Mouse (Mus musculus) adrenal gland, adult 2 months (tissue): ENCODE measurements around the gene Gjb1. TPM values are rescaled to one million over a fixed set of nuclear protein-coding genes. Genes with fewer than 3 reads are reported as not detected.
A peak's percentile ranks its signal among the peaks of the same experiment; 100 is the strongest.
"Not testable (repeated sequence)": the region's sequence is repeated elsewhere in the genome, so short reads cannot be mapped to it uniquely, and the experiment has no call there.

Experiments used
- DNase-seq: peaks from one replicate; pipeline ENCODE4 v3.0.0; 2021
- long read RNA-seq: library from polyadenylated mRNA; stranded (forward); transcript quantifications from one replicate; pipeline ENCODE4 v2.0.0, GENCODE M21; 2021
- polyA plus RNA-seq: library from polyadenylated mRNA; depleted of rRNA; stranded (reverse); fragments of >200 nt; gene quantifications from 2 replicates; pipeline ENCODE4 v1.2.3, GENCODE M21; 2012; rRNA removed
- total RNA-seq, 2 experiments: library from RNA; stranded (reverse); gene quantifications; 2 replicates each; pipeline ENCODE4 v1.2.3; 2021

Gene Gjb1
- total RNA-seq = 1 to 10 TPM in 1 of 2 experiments, not detected in 1; 2.7 TPM
- 0.11 and 0.84 TPM in 2 replicates for polyA plus RNA-seq
- long read RNA-seq = 0 reads

DNA sequence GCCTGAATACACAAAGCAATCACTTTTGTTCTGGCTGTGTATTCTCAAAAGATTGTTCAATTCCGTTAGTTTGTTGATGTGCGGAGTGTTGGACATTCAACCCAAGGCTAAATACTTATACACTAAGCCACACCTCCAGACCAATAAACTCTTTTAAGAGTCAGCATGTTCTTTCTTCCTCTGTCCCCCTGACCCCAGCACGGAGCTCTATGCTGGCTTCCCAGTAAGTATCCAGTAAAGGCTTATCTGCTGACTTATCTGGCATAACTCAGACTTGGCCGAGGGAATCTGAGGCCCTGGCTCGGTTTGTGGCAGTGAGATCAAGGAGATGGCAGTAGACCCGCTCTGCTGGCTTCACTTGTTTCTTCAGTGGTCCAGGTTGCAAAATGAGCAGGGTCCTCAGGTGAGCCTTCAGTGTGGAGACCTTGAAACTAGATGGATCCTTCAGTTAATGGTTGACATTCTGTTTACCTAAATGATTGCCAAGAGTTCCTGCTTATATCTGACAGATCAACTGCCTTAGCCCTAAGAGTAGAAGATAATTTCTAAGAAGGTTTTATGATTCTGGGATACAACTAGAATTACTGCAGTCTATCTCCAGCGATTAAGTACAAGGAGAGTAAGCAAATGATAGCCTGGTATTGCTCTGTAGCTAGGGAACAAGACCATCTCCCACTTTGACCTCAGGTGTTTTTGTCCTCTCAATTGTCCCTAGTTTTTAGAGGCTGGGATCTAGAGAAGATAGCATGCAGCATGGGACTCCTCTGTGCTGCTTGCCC is at the start of gene Gjb1:
Gene Gjb1 (plus strand): TSS at position 189 of the 779 bp plus-strand sequence.
- no peak for DNase-seq

DNA sequence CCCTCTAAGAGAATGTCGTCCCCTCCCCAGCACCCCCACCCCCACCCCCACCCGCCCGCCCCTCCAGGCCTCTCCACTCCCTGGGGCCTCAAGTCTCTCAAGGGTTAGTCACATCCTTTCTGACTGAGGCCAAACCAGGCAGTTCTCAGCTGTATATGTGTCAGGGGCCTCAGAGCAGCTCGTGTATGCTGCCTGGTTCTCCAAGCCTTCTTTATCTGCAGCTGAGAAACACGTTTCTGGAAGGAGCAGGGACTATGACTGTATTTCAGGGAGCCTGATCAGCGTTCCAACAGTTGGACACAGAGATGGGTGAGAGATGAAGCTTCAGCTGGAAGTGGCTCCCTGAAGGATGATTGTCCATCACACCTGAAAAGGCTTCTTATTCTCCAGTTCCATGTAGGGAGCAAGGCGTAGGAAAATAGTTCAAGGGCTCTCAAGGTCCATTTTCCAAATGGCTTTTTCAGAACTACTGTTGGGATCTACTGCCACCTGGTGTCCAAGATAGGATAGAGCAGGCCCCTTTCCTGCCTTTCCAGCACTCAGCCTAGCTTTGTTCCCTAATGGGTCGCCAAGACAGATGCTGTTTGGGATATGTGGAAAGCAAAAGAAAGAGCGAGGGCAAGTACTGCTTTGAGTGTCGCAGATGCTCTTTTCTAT is 46.7 kb upstream of the Gjb1 start:
- DNase-seq = peak; percentile 61

DNA sequence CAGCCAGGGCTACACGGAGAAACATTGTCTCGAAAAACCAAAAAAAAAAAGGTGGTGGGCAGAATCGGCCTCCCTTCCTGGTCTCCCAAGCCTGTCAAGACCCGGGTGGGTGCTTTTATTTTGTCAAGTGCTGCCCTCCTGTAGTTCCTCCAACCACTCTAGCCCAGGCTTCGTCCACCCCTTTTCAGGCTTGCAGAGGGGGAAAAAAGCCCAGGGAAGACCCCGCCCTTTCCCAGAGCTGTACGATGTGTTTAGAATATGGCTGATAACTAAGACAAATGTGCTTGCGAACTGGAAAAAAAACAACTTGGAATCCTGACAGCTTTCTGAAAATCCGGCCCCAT is 44.2 kb upstream of the Gjb1 start:
- no peak for DNase-seq

DNA sequence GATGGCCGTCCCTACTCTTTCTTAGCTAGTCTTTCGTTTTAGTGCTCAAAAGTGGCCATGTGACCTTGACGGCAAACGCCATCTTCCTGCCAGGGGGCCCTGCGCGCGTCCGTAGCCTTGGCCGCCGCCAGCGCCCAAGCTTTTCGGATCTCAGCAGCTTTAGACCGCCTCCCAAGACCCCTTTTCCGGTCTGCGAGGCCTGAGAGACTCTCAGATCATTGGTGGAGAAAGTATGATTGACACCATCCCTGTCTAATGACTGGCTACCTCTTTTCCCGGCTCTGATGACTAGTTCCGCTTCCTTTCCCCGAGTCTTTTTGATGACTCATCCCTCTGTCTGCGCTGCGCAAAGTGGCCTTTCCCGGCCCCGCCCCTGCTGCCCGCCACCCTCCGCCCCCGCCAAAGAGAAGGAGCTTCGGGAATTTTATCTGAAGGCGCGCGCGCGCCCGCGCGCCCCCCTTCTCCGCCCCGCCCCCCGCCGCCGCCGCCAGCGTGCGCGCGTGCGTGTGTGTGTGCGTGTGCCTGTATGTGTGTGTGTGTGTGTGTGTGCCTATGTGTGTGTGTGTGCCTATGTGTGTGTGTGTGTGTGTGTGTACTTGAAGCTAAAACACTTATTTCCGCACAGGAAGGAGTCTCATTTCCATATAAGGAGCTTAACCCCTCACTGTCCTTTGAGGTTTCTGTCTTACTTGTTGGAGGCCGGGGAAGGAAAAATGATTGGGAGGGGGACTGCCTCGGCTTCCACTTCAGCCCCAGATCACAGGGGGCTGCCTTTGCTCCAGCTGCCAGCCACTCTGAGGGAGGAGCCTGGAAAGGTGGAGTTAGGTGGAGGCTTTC is 43.6 kb upstream of the Gjb1 start:
- DNase-seq = peak; percentile 92

DNA sequence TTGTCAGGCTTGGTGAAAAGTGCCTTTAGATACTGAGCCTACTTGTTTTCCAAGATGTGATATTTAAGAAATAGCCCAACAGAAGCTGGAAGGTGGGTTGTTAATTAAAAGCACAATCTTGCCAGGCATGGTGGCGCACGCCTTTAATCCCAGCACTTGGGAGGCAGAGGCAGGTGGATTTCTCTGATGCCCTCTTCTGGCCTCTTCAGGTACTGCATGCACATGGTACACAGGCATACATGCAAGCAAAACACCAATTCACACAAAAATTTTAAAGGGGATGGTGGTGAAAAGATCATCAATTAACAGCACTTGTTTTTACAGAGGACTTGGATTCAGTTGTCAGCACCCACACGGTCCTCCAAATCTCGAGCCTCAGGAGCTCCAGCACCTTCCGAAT is 41.6 kb upstream of the Gjb1 start:
- DNase-seq = no peak

DNA sequence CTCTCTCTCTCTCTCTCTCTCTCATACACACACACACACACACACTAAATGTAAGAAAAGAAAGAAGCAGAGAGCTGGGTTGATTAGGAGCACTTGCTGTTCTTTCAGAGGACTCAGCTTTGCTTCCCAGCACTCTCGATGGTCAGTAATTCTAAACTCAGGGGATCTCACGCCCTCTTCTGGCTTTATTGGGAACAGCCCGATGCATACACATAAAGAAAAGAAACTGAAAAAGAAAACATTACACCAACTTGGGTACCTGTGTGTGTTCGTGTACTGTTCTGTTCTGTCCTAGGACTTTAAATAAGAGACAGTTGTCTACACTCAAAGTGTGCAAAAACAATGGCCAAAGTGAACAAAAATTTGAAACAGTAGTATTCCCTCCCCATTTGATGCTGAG is 37.5 kb upstream of the Gjb1 start:
- no peak for DNase-seq

DNA sequence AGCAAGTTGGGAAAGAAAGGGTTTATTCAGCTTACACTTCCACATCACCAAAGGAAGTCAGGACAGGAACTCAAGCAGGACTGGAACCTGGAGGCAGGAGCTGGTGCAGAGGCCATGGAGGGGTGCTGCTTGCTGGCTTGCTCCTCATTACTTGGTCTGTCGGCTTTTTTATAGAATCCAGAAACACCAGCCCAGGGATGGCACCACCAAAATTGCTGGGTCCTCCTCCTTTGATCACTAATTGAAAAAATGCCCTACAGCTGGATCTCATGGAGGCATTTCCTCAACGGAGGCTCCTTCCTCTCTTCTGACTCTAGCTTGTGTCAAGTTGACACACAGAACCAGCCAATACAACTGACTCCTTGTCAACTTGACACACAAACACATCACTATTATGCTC is 33.3 kb upstream of the Gjb1 start:
- not testable (repeated sequence) for DNase-seq

DNA sequence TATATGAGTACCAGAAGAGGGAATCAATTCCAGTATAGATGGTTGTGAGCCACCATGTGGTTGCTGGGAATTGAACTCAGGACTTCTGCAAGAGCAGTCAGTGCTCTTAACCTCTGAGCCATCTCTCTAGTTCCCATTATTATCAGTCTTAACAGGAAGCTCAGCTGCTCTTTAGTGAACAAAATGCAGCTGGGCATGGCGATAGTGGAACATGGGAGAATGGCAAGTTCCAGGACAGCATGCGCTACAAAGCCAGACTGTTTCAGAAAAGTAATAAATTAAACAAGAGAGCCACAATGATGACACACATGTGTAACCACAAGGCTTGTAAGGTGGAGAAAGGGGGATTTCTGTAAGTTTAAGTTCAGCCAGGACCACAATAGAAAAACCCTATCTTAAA is 30.7 kb upstream of the Gjb1 start:
- DNase-seq = no peak

DNA sequence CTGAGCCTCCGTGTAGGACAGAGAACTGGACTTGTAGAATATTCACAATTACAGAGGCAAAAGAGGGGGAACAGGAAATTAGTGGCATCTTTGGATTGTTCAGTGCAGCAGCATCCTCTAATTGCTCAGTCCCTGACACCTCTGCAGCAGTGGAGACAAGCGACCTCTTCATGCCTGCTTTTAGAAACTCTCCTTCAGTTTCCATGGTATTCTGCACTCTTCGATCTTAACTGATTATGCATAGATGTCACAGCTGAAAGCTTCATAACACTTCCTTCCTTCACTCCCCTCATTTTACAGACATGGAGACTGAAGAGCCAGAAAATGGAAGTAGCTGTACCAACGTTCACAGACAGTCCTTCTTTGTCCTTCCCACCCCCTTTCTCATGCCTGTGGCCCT is 29.7 kb upstream of the Gjb1 start:
- DNase-seq = no peak

DNA sequence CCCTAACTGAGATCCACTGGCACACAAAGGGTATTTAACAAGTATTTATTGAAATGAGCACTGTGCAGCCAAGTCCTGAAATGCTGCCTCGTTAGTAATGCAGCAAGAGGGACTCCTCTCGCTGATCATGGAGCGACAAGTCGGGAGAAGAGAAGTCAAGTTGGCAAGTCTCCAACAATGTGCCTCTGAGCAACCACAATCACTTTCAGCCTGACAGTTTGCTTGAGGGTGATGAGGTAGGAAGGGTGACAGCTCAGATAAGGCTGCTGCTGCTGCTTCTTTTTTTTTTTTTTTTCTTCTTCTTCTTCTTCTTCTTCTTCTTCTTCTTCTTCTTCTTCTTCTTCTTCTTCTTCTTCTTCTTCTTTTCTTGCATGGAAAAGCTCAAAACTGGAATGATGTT is 25.0 kb upstream of the Gjb1 start:
- DNase-seq = no peak

DNA sequence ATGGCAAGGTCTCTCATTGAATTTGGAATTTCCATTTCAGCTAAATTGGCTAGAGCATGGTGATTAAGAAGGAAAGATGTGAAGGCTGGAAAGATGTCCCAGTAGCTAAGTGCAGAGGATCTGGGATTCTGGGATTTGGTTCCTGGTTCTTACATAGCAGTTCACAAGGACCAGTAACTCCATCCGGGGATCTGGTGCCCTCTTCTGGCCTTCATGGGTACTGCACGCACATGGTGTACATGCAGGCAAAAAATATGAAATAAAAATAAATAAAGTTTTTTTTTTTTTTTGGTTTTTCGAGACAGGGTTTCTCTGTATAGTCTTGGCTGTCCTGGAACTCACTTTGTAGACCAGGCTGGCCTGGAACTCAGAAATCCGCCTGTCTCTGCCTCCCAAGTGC is 17.3 kb upstream of the Gjb1 start:
- DNase-seq = not testable (repeated sequence)

DNA sequence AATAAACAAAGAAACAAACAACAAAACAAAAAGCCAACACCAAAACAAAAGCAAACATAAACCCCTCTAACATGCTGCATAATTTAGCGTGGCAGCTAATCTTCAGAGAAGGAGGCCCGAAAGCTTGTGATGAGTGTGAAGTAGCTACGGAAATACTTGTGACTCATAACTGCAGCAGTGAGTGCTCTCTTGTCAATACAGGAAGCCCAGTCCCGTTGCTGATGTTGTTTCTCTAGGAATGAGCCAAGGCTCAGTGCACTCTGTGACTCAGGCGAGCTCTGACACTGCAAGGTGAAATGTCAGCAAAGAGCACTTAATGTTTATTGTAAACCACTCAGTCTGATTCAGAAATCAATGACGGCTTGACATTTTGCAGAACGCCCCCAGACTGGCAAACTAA is 7.2 kb upstream of the Gjb1 start:
- DNase-seq = peak; percentile 55

DNA sequence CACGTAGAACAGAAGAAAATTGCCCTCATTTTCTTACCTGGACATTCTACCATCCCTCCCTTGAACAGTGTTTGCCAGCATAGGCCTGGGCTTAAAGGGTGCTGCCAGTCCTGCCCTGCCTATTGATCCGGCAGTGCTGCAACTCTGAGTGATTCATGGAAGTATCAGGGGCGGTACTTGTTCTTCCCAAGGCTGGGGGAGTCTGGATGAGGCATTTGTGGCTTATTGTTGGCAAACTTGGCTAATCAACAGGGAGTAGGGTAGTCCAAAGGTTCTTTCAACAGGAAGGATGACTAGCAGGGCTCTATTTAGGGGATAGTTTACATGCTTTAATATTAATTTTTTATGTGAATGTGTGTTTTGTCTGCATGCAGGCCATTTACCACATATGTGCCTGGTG is 5.6 kb upstream of the Gjb1 start:
- DNase-seq = no peak

DNA sequence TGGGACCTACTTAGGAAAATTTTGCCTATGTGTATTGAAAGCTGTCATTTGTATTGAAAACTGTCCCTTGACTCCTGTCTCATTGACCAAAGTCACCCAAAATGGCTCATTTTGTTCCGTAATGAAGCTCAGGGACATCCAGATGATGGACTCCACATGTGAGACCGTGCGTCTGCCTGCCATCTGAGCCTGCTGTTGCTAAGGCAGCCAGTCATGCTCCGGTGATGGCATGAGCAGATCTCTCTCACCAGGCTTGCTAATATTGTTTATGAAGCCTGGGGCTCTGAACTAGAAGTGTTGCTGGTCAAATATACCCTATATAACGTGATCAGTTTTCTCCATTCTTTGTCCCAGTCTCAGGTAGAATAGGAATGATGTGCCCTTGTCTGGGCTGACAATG is 3.2 kb upstream of the Gjb1 start:
- DNase-seq = no peak

DNA sequence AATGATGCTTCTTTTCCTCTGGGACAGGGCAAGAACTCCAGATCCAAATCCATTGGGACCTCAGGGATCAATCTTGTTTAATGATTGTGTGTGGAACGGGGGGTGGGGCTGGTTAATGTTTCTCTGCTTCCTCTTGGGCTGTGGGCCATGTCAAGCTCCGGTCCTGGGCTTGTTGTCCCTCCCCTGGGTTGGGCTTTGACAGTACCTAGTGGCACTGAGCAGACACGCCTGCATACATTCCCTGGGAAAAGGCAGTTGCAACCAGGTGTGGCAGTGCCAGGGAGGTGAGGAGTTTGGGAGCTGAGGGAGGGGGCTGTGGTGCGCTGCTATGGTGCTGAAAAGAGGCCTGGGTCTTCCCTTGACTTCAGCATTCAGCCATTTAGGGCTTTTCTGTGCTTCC is 898 bp downstream of the Gjb1 start:
- no peak for DNase-seq

DNA sequence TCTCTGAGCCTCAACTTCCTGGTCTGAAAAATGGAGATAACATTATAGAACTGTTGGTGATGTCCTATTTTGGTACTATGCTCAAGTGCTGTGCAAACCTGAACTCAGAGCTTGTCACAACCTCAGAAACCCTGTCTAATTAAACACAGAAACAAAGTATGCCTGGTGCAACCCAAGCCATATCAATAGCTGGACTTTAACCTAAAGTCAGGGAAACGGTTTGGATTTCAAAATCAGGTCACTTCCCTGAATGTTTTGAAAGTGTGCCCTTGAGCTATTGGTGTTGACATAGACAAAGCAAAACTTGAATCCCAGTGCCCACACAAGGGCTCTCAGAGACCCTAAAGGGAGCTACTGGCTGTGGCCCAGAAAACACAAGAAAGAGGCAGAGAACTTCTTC is 3.6 kb downstream of the Gjb1 start:
- DNase-seq = no peak

DNA sequence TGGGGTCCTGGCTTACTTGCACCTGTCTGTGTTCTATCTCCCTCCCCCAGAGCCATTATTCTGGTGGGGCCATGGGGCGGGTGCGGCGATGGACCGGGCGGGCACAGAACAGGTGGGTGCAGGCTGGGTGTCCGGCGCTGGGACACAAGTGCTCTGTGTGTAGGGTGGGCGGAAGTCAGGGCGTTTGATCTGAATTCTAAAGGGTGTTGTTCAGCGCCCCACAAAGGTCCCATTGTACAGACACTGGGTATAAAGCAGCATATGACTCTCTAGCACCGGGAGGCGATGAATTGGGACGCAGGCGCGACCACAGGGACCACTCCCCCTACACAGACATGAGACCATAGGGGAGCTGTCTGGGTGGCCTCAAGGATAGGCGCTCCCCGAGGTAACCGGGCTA is 7.3 kb downstream of the Gjb1 start:
- no peak for DNase-seq

DNA sequence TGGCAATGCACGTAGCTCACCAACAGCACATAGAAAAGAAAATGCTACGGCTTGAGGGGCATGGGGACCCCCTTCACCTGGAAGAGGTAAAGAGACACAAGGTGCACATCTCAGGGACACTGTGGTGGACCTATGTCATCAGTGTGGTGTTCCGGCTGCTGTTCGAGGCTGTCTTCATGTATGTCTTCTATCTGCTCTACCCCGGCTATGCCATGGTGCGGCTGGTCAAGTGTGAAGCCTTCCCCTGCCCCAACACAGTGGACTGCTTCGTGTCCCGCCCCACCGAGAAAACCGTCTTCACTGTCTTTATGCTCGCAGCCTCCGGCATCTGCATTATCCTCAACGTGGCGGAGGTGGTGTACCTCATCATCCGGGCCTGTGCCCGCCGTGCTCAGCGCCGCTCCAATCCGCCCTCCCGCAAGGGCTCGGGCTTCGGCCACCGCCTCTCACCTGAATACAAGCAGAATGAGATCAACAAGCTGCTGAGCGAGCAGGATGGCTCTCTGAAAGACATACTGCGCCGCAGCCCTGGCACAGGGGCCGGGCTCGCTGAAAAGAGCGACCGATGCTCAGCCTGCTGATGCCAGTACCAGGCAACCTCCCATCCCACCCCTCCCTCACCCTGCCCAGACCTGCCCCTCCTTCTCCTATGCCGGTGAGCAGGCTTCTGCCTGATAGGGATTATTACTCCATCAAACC is 8.4 kb downstream of the Gjb1 start:
- no peak for DNase-seq

DNA sequence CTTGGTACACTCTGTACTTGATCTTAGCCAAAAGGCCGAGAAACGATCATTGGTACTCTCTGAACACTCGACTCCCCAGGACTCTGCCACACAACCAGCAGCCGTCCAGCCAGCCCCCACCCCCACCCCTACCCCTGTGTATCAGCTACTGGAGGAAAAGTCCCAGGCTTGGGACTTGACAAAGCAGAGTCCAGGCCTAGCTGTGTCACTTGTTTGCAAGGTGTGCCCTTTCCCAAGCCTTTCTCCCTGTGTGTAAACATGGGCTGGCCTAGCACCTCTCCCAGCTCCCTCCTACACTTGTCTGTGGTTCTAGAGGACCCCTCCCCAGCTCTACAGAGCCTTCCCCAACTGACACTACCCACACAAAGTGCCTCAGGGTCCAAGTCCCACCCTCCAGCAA is 10.0 kb downstream of the Gjb1 start:
- DNase-seq = no peak

DNA sequence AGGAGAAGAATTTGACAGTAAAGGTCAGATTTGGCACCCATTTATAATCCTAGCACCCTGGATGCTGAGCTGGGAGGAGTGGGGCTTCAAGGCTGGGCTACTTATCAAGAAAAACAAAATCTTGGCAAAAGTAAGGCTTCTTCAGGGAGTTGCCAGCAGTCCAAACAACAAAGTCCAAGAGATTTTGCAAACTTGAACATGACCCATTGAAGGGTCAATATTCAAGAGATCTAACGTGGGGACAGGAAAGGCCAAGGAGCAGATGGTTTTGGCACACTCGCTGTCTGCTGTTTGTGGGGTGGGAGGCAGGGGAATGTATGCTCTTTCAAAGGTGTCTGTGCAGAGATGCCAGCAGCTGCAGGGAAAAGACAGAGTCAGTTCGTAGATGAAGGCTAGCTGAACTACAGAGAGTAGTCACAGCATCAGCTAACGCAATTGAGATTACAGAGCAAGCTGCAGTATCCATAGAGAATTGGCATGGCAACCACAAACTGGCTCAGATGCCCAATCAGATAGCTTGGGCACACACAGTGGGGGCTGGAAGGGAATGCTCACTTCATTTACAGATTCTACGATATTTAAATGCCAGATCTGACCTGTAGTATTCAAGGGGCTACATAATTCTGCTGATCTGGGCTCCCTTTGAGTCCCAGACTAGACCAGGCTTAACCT is 12.8 kb downstream of the Gjb1 start:
- DNase-seq = no peak

DNA sequence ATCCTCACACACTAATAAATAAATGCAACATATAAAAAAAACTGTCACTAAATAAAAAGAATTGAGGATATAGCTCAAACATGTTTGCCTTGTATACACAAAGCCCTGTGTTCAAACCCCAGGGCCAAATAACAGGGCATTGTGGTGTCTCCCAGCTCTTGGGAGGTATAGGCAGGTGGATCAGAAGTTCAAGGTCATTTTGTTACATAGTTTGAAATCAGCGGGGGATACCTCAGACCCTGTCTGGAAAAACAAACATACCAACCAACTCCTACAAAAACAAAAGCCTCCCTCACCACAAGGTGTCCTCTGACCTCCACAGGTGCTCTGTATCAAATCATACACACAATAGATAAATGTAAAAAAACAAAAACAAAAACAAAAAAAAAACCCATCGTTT is 18.2 kb downstream of the Gjb1 start:
- no peak for DNase-seq

DNA sequence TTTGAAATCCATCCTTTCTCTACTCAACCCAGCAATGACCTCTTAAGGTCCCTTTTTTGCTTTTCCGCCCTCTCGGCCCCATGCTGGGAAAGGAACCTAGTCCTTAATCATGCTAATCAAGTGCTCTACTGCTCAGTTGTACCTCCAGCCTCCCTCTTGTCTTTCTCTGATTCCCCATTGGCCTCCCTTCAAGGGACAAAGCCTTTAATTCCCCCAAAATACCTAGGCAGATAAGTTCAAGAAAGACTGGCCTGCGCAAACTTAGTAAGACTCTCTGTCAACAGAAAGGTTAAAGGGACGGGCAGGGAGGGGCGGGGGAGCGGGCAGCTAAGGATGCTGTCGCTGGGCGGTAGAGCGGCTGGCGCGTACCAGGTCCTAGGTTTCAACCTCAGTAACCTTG is 20.3 kb downstream of the Gjb1 start:
- no peak for DNase-seq
